Mouse (Mus musculus): ENCODE data around the gene Olfr73. TPM values are rescaled to one million over a fixed set of nuclear protein-coding genes. Genes with fewer than 3 reads are reported as not detected.

The Olfr73 gene
- polyA plus RNA-seq, 1 experiment from 2014 or later, result not detected

Other genes starting within 250 kb of the Olfr73 start
- not detected in 2 replicates for gene Olfr1143, start 237.1 kb downstream of the Olfr73 start, polyA plus RNA-seq (2014; fragmentation: Nextera tagmentation; extraction: Ambion mirVana)
- gene Olfr1145, start 227.9 kb downstream of the Olfr73 start, polyA plus RNA-seq (2014; fragmentation: Nextera tagmentation; extraction: Ambion mirVana), result not detected in 2 replicates
- gene Olfr1148, start 207.2 kb downstream of the Olfr73 start, polyA plus RNA-seq (2014; fragmentation: Nextera tagmentation; extraction: Ambion mirVana), result not detected in 2 replicates
- not detected in 2 replicates for gene Olfr1150-ps1, start 193.7 kb downstream of the Olfr73 start, polyA plus RNA-seq (2014; fragmentation: Nextera tagmentation; extraction: Ambion mirVana)
- gene Olfr1151, start 181.8 kb downstream of the Olfr73 start, polyA plus RNA-seq (2014; fragmentation: Nextera tagmentation; extraction: Ambion mirVana), result not detected in 2 replicates
- gene Olfr1152, start 171.2 kb downstream of the Olfr73 start, polyA plus RNA-seq (2014; fragmentation: Nextera tagmentation; extraction: Ambion mirVana), result not detected in 2 replicates
- gene Olfr1153, start 142.7 kb downstream of the Olfr73 start, polyA plus RNA-seq (2014; fragmentation: Nextera tagmentation; extraction: Ambion mirVana), result not detected in 2 replicates
- not detected in 2 replicates for gene Olfr1154, start 132.5 kb downstream of the Olfr73 start, polyA plus RNA-seq (2014; fragmentation: Nextera tagmentation; extraction: Ambion mirVana)
- gene Olfr1155, start 92.6 kb downstream of the Olfr73 start, polyA plus RNA-seq (2014; fragmentation: Nextera tagmentation; extraction: Ambion mirVana), result not detected in 2 replicates
- not detected in 2 replicates for gene Olfr1156, start 84.6 kb downstream of the Olfr73 start, polyA plus RNA-seq (2014; fragmentation: Nextera tagmentation; extraction: Ambion mirVana)
- not detected in 2 replicates for gene Olfr1157, start 69.4 kb downstream of the Olfr73 start, polyA plus RNA-seq (2014; fragmentation: Nextera tagmentation; extraction: Ambion mirVana)
- gene Olfr74, start 63.0 kb downstream of the Olfr73 start, polyA plus RNA-seq (2014; fragmentation: Nextera tagmentation; extraction: Ambion mirVana), result not detected in 2 replicates
- gene Olfr1158, start 47.6 kb downstream of the Olfr73 start, polyA plus RNA-seq (2014; fragmentation: Nextera tagmentation; extraction: Ambion mirVana), result not detected in 2 replicates
- not detected in 2 replicates for gene Olfr1160, start 29.4 kb downstream of the Olfr73 start, polyA plus RNA-seq (2014; fragmentation: Nextera tagmentation; extraction: Ambion mirVana)
- gene Olfr1161, start 14.9 kb downstream of the Olfr73 start, polyA plus RNA-seq (2014; fragmentation: Nextera tagmentation; extraction: Ambion mirVana), result not detected in 2 replicates
- gene Olfr1162, start 13.4 kb upstream of the Olfr73 start, polyA plus RNA-seq (2014; fragmentation: Nextera tagmentation; extraction: Ambion mirVana), result not detected in 2 replicates
- not detected in 2 replicates for gene Olfr1163, start 34.1 kb upstream of the Olfr73 start, polyA plus RNA-seq (2014; fragmentation: Nextera tagmentation; extraction: Ambion mirVana)
- gene Olfr1164, start 56.3 kb upstream of the Olfr73 start, polyA plus RNA-seq (2014; fragmentation: Nextera tagmentation; extraction: Ambion mirVana), result not detected in 2 replicates
- gene Olfr1166, start 90.6 kb upstream of the Olfr73 start, polyA plus RNA-seq (2014; fragmentation: Nextera tagmentation; extraction: Ambion mirVana), result not detected in 2 replicates
- gene Olfr1167, start 117.5 kb upstream of the Olfr73 start, polyA plus RNA-seq (2014; fragmentation: Nextera tagmentation; extraction: Ambion mirVana), result not detected in 2 replicates
- gene Olfr1168, start 144.2 kb upstream of the Olfr73 start, polyA plus RNA-seq (2014; fragmentation: Nextera tagmentation; extraction: Ambion mirVana), result not detected in 2 replicates
- not detected in 2 replicates for gene Olfr1170, start 190.6 kb upstream of the Olfr73 start, polyA plus RNA-seq (2014; fragmentation: Nextera tagmentation; extraction: Ambion mirVana)
- gene Olfr1173, start 242.2 kb upstream of the Olfr73 start, polyA plus RNA-seq (2014; fragmentation: Nextera tagmentation; extraction: Ambion mirVana), result not detected in 2 replicates

Measured in intestine, embryonic 14.5 days (tissue).